Mouse (Mus musculus): Measurements from ENCODE around the gene Lrch1. TPM values are rescaled to one million over a fixed set of nuclear protein-coding genes. Genes with fewer than 3 reads are reported as not detected.

Gene Lrch1
- total RNA-seq, 1 experiment, result 3.3 TPM

- in situ Hi-C loops (cut with MboI; ENCODE audit: low sequenced_read_pairs in 2 of 2, unreplicated experiment in 2 of 2), result no loop called here
Measured at GRCm38 (mm10) chr14:74841297-74841696, 106.4 kb downstream of the Lrch1 start.

GRCm38 (mm10) chr14:74840820-74841219 is 106.9 kb downstream of the Lrch1 start:
- in situ Hi-C loops (cut with MboI; ENCODE audit: low sequenced_read_pairs in 2 of 2, unreplicated experiment in 2 of 2), result no loop called here
- Histone ChIP-seq H3K9me3 (ENCODE audit: control insufficient read depth, insufficient read depth, low read depth, low read length) (no peaks in the 10 kb centered on the region), H3K9ac (ENCODE audit: insufficient read depth, low read depth, low read length, poor library complexity, severe bottlenecking) (no peak overlapping the region), H3K27ac (ENCODE audit: insufficient read depth, low read depth, low read length, poor library complexity, severe bottlenecking) (no peak overlapping the region), H3K36me3 (ENCODE audit: control insufficient read depth, insufficient read depth, low read length, poor library complexity, severe bottlenecking) (no peaks in the 10 kb centered on the region), H3K4me1 (ENCODE audit: control insufficient read depth in 2 of 2, insufficient read depth in 2 of 2, low read length in 2 of 2, poor library complexity in 1 of 2) (no peaks in the 10 kb centered on the region; a peak in 1 of 4 replicates), H3K4me3 (ENCODE audit: insufficient read depth in 1 of 2, low read depth in 1 of 2, low read length in 2 of 2, poor library complexity in 1 of 2, severe bottlenecking in 1 of 2) (no peak overlapping the region)
- no peak for TF ChIP-seq ZNF384 (IDR thresholded peaks at IDR 0.05; ENCODE audit: low read depth, low read length)
- no peak for TF ChIP-seq ZC3H11A (IDR thresholded peaks at IDR 0.05; ENCODE audit: borderline replicate concordance, low read depth, low read length)
- no peak for TF ChIP-seq HCFC1 (IDR thresholded peaks at IDR 0.05; ENCODE audit: borderline replicate concordance, insufficient read depth, low read length)
- no peak for TF ChIP-seq MAFK (IDR thresholded peaks at IDR 0.05; ENCODE audit: insufficient read depth, low read depth, low read length)
- no peak for TF ChIP-seq CHD2 (IDR thresholded peaks at IDR 0.05; ENCODE audit: low read depth, low read length)
- no peak for DNase-seq (ENCODE audit: low read depth, low spot score)

More at GRCm38 (mm10) chr14:74841297-74841696, 106.4 kb downstream of the Lrch1 start:
- Histone ChIP-seq H3K9me3 (ENCODE audit: control insufficient read depth, insufficient read depth, low read depth, low read length) (no peaks in the 10 kb centered on the region), H3K4me3 (ENCODE audit: insufficient read depth in 1 of 2, low read depth in 1 of 2, low read length in 2 of 2, poor library complexity in 1 of 2, severe bottlenecking in 1 of 2) (no peak overlapping the region), H3K9ac (ENCODE audit: insufficient read depth, low read depth, low read length, poor library complexity, severe bottlenecking) (no peak overlapping the region), H3K4me1 (ENCODE audit: control insufficient read depth in 2 of 2, insufficient read depth in 2 of 2, low read length in 2 of 2, poor library complexity in 1 of 2) (no peaks in the 10 kb centered on the region; a peak in 1 of 4 replicates), H3K36me3 (ENCODE audit: control insufficient read depth, insufficient read depth, low read length, poor library complexity, severe bottlenecking) (no peaks in the 10 kb centered on the region), H3K27ac (ENCODE audit: insufficient read depth, low read depth, low read length, poor library complexity, severe bottlenecking) (no peak overlapping the region)
- no peak for TF ChIP-seq HCFC1 (IDR thresholded peaks at IDR 0.05; ENCODE audit: borderline replicate concordance, insufficient read depth, low read length)
- no peak for TF ChIP-seq ZC3H11A (IDR thresholded peaks at IDR 0.05; ENCODE audit: borderline replicate concordance, low read depth, low read length)
- no peak for TF ChIP-seq CHD2 (IDR thresholded peaks at IDR 0.05; ENCODE audit: low read depth, low read length)
- TF ChIP-seq ZNF384 (IDR thresholded peaks at IDR 0.05; ENCODE audit: low read depth, low read length), result no peak
- TF ChIP-seq MAFK (IDR thresholded peaks at IDR 0.05; ENCODE audit: insufficient read depth, low read depth, low read length), result no peak
- no peak for DNase-seq (ENCODE audit: low read depth, low spot score)

GRCm38 (mm10) chr14:74840328-74840727 is 107.3 kb downstream of the Lrch1 start:
- DNase-seq (ENCODE audit: low read depth, low spot score), result no peak
- Histone ChIP-seq H3K9me3 (ENCODE audit: control insufficient read depth, insufficient read depth, low read depth, low read length) (no peaks in the 10 kb centered on the region), H3K9ac (ENCODE audit: insufficient read depth, low read depth, low read length, poor library complexity, severe bottlenecking) (no peak overlapping the region), H3K27ac (ENCODE audit: insufficient read depth, low read depth, low read length, poor library complexity, severe bottlenecking) (no peak overlapping the region), H3K4me1 (ENCODE audit: control insufficient read depth in 2 of 2, insufficient read depth in 2 of 2, low read length in 2 of 2, poor library complexity in 1 of 2) (peaks cover 0 to 2% of the 10 kb centered on the region in 2 experiments; a peak in 1 of 4 replicates), H3K36me3 (ENCODE audit: control insufficient read depth, insufficient read depth, low read length, poor library complexity, severe bottlenecking) (no peaks in the 10 kb centered on the region), H3K4me3 (ENCODE audit: insufficient read depth in 1 of 2, low read depth in 1 of 2, low read length in 2 of 2, poor library complexity in 1 of 2, severe bottlenecking in 1 of 2) (no peak overlapping the region)
- in situ Hi-C loops (cut with MboI; ENCODE audit: low sequenced_read_pairs in 2 of 2, unreplicated experiment in 2 of 2), result no loop called here
- TF ChIP-seq ZNF384 (IDR thresholded peaks at IDR 0.05; ENCODE audit: low read depth, low read length) (no peak), MAFK (IDR thresholded peaks at IDR 0.05; ENCODE audit: insufficient read depth, low read depth, low read length) (no peak), CHD2 (IDR thresholded peaks at IDR 0.05; ENCODE audit: low read depth, low read length) (no peak), HCFC1 (IDR thresholded peaks at IDR 0.05; ENCODE audit: borderline replicate concordance, insufficient read depth, low read length) (no peak), ZC3H11A (IDR thresholded peaks at IDR 0.05; ENCODE audit: borderline replicate concordance, low read depth, low read length) (no peak)

GRCm38 (mm10) chr14:74838816-74839215 is 108.9 kb downstream of the Lrch1 start:
- no peak for DNase-seq (ENCODE audit: low read depth, low spot score)
- no peak for TF ChIP-seq ZNF384 (IDR thresholded peaks at IDR 0.05; ENCODE audit: low read depth, low read length)
- H3K36me3 ChIP-seq (ENCODE audit: control insufficient read depth, insufficient read depth, low read length, poor library complexity, severe bottlenecking), result no peaks in the 10 kb centered on the region; the same call in 1 of the 2 replicates

GRCm38 (mm10) chr14:74835010-74835409 is 112.7 kb downstream of the Lrch1 start:
- in situ Hi-C loops (cut with MboI; ENCODE audit: low sequenced_read_pairs in 2 of 2, unreplicated experiment in 2 of 2), result no loop called here
- peak; percentile 12 for DNase-seq (ENCODE audit: low read depth, low spot score)
- Histone ChIP-seq H3K9me3 (ENCODE audit: control insufficient read depth, insufficient read depth, low read depth, low read length) (no peaks in the 10 kb centered on the region), H3K36me3 (ENCODE audit: control insufficient read depth, insufficient read depth, low read length, poor library complexity, severe bottlenecking) (no peaks in the 10 kb centered on the region; the same call in 1 of the 2 replicates), H3K4me3 (ENCODE audit: insufficient read depth in 1 of 2, low read depth in 1 of 2, low read length in 2 of 2, poor library complexity in 1 of 2, severe bottlenecking in 1 of 2) (no peak overlapping the region), H3K27ac (ENCODE audit: insufficient read depth, low read depth, low read length, poor library complexity, severe bottlenecking) (no peak overlapping the region), H3K4me1 (ENCODE audit: control insufficient read depth in 2 of 2, insufficient read depth in 2 of 2, low read length in 2 of 2, poor library complexity in 1 of 2) (peaks cover 0 to 5% of the 10 kb centered on the region in 2 experiments; a peak in 2 of 4 replicates), H3K9ac (ENCODE audit: insufficient read depth, low read depth, low read length, poor library complexity, severe bottlenecking) (no peak overlapping the region)
- TF ChIP-seq CHD2 (IDR thresholded peaks at IDR 0.05; ENCODE audit: low read depth, low read length), result no peak
- TF ChIP-seq ZNF384 (IDR thresholded peaks at IDR 0.05; ENCODE audit: low read depth, low read length), result no peak
- no peak for TF ChIP-seq MAFK (IDR thresholded peaks at IDR 0.05; ENCODE audit: insufficient read depth, low read depth, low read length)
- TF ChIP-seq ZC3H11A (IDR thresholded peaks at IDR 0.05; ENCODE audit: borderline replicate concordance, low read depth, low read length), result no peak

More at GRCm38 (mm10) chr14:74838816-74839215, 108.9 kb downstream of the Lrch1 start:
- no peak overlapping the region for H3K9ac ChIP-seq (ENCODE audit: insufficient read depth, low read depth, low read length, poor library complexity, severe bottlenecking)
- H3K4me3 ChIP-seq (ENCODE audit: insufficient read depth in 1 of 2, low read depth in 1 of 2, low read length in 2 of 2, poor library complexity in 1 of 2, severe bottlenecking in 1 of 2), result no peak overlapping the region
- H3K9me3 ChIP-seq (ENCODE audit: control insufficient read depth, insufficient read depth, low read depth, low read length), result no peaks in the 10 kb centered on the region
- in situ Hi-C loops (cut with MboI; ENCODE audit: low sequenced_read_pairs in 2 of 2, unreplicated experiment in 2 of 2), result no loop called here
- H3K27ac ChIP-seq (ENCODE audit: insufficient read depth, low read depth, low read length, poor library complexity, severe bottlenecking), result no peak overlapping the region
- peaks cover 0 to 5% of the 10 kb centered on the region in 2 experiments; a peak in 2 of 4 replicates for H3K4me1 ChIP-seq (ENCODE audit: control insufficient read depth in 2 of 2, insufficient read depth in 2 of 2, low read length in 2 of 2, poor library complexity in 1 of 2)

All from ES-E14 (cell line).